Mouse (Mus musculus) G1E (cell line): ENCODE measurements around the gene Prr7.

Experiments
- CTCF ChIP-seq: IDR thresholded peaks from 2 replicates; pipeline ENCODE4 v1.5.1; 2012; ENCODE audit warnings: low read depth, low read length, inconsistent platforms, mixed read lengths
- GATA1 ChIP-seq: IDR thresholded peaks from 2 replicates; pipeline ENCODE4 v1.6.1; 2012; ENCODE audit warnings: borderline replicate concordance, low read length, inconsistent platforms, mixed read lengths
- POLR2AphosphoS5 ChIP-seq: IDR thresholded peaks from 2 replicates; pipeline ENCODE4 v1.6.1; 2012; ENCODE audit warnings: low read depth, low read length, inconsistent platforms; ENCODE audit not compliant: insufficient replicate concordance

DNA sequence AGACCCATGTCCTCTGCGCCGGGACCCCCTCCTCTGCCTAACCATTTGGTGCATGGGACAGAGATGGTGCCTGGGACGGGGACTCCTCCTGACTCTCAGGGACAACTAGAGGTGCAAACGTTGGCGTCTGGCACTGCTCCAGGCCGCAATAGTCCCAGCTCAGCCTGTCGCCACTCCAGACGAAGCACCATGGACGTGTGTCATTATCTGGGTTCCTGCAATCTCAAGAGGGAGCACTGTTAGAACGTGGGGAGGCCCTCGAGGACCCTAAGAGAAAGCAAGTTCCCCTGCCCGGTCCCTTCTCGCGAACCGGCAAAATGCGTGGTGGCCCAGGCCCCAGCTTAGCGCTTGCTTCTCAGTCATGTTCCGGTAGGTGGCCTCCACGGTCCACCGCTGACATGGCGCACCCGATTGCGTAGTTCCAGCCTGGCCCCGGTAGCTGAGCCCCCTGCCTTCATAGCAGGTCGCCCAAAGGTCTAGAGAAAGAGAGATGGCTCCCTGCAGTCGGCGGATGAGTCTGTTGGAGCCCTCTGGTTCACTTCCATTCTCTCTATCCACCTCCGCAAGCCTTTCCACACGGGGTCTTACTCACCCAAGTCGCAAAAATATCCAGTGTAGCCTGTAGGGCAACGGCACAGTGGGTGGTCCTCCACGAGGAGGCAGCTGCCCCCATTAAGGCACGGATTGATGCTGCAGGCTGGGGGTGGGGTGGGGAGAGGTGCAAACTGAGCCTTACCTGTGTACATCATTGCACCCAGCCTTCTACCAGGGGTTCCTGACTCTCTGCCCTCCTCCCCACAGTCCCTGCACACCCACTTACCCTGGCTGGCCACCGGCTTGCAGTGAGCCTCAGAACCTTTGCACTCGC is 42.9 kb upstream of the Prr7 start:
- no peak for TF ChIP-seq POLR2AphosphoS5
- TF ChIP-seq CTCF: no peak
- TF ChIP-seq GATA1: no peak
